Mouse (Mus musculus): ENCODE results near the gene Sox13. TPM values are rescaled to one million over a fixed set of nuclear protein-coding genes. Genes with fewer than 3 reads are reported as not detected.

Gene Sox13
- 5.9 and 9.7 TPM in 2 replicates for polyA plus RNA-seq (2014; fragmentation: Nextera tagmentation; extraction: Ambion mirVana)

- Histone ChIP-seq H3K9ac (replicated peaks; ENCODE audit: low read length) (peak within 1 kb of the TSS; percentile 74), H3K27me3 (ENCODE audit: control insufficient read depth, insufficient read depth, low read length) (no peaks in the 10 kb centered on the region)
- under 1% methylated on average over 115 of the region's 128 CpGs for WGBS
Observed at GRCm38 (mm10) chr1:133423543-133424480, at the start of gene Sox13. Gene Sox13, minus strand, starts transcription at chr1:133424377.

GRCm38 (mm10) chr1:133471556-133471955 is 47.4 kb upstream of the Sox13 start:
- ATAC-seq (ENCODE audit: low FRiP score, low TSS enrichment): no peak
- Histone ChIP-seq H3K4me2 (ENCODE audit: low read length) (no peak overlapping the region), H3K4me1 (ENCODE audit: control insufficient read depth, insufficient read depth, low read length) (no peaks in the 10 kb centered on the region), H3K27me3 (ENCODE audit: control insufficient read depth, insufficient read depth, low read length) (no peaks in the 10 kb centered on the region), H3K27ac (replicated peaks; ENCODE audit: low read depth, low read length) (no peak overlapping the region), H3K9me3 (ENCODE audit: control insufficient read depth, low read length) (no peaks in the 10 kb centered on the region), H3K4me3 (replicated peaks; ENCODE audit: low read depth, low read length) (no peak overlapping the region), H3K36me3 (ENCODE audit: control insufficient read depth, insufficient read depth, low read length) (no peaks in the 10 kb centered on the region), H3K9ac (replicated peaks; ENCODE audit: low read length) (no peak overlapping the region)
- no peak for DNase-seq
- WGBS: 42% methylated on average over 2 of the region's 2 CpGs

More at GRCm38 (mm10) chr1:133423543-133424480, at the start of gene Sox13:
- ATAC-seq (ENCODE audit: low FRiP score, low TSS enrichment): peak; percentile 70
- Histone ChIP-seq H3K4me1 (ENCODE audit: control insufficient read depth, insufficient read depth, low read length) (peaks cover 15% of the 10 kb centered on the region; the same call in 1 of the 2 replicates), H3K27ac (replicated peaks; ENCODE audit: low read depth, low read length) (peak within 1 kb of the TSS; percentile 86), H3K9me3 (ENCODE audit: control insufficient read depth, low read length) (no peaks in the 10 kb centered on the region), H3K4me3 (replicated peaks; ENCODE audit: low read depth, low read length) (peak within 1 kb of the TSS; percentile 77), H3K36me3 (ENCODE audit: control insufficient read depth, insufficient read depth, low read length) (no peaks in the 10 kb centered on the region), H3K4me2 (ENCODE audit: low read length) (peak within 1 kb of the TSS; percentile 98)
- DNase-seq: peak; percentile 86

GRCm38 (mm10) chr1:133471086-133471485 is 46.9 kb upstream of the Sox13 start:
- Histone ChIP-seq H3K36me3 (ENCODE audit: control insufficient read depth, insufficient read depth, low read length) (no peaks in the 10 kb centered on the region), H3K4me1 (ENCODE audit: control insufficient read depth, insufficient read depth, low read length) (no peaks in the 10 kb centered on the region), H3K4me3 (replicated peaks; ENCODE audit: low read depth, low read length) (no peak overlapping the region), H3K9ac (replicated peaks; ENCODE audit: low read length) (no peak overlapping the region), H3K27ac (replicated peaks; ENCODE audit: low read depth, low read length) (no peak overlapping the region), H3K4me2 (ENCODE audit: low read length) (no peak overlapping the region), H3K27me3 (ENCODE audit: control insufficient read depth, insufficient read depth, low read length) (no peaks in the 10 kb centered on the region), H3K9me3 (ENCODE audit: control insufficient read depth, low read length) (no peaks in the 10 kb centered on the region)
- 75% methylated on average over 7 of the region's 7 CpGs for WGBS
- DNase-seq: no peak
- no peak for ATAC-seq (ENCODE audit: low FRiP score, low TSS enrichment)

GRCm38 (mm10) chr1:133470242-133471025 is 46.3 kb upstream of the Sox13 start:
- H3K4me1 ChIP-seq (ENCODE audit: control insufficient read depth, insufficient read depth, low read length): no peaks in the 10 kb centered on the region
- H3K4me2 ChIP-seq (ENCODE audit: low read length): no peak overlapping the region
- 16% methylated on average over 10 of the region's 10 CpGs for WGBS
- no peaks in the 10 kb centered on the region for H3K27me3 ChIP-seq (ENCODE audit: control insufficient read depth, insufficient read depth, low read length)
- H3K36me3 ChIP-seq (ENCODE audit: control insufficient read depth, insufficient read depth, low read length): no peaks in the 10 kb centered on the region
- H3K9ac ChIP-seq (replicated peaks; ENCODE audit: low read length): no peak overlapping the region
- no peak overlapping the region for H3K27ac ChIP-seq (replicated peaks; ENCODE audit: low read depth, low read length)
- H3K9me3 ChIP-seq (ENCODE audit: control insufficient read depth, low read length): no peaks in the 10 kb centered on the region
- H3K4me3 ChIP-seq (replicated peaks; ENCODE audit: low read depth, low read length): no peak overlapping the region
- no peak for DNase-seq
- ATAC-seq (ENCODE audit: low FRiP score, low TSS enrichment): no peak

GRCm38 (mm10) chr1:133469213-133469612 is 45.0 kb upstream of the Sox13 start:
- no peak overlapping the region for H3K4me2 ChIP-seq (ENCODE audit: low read length)
- 77% methylated on average over 4 of the region's 4 CpGs for WGBS

DNA sequence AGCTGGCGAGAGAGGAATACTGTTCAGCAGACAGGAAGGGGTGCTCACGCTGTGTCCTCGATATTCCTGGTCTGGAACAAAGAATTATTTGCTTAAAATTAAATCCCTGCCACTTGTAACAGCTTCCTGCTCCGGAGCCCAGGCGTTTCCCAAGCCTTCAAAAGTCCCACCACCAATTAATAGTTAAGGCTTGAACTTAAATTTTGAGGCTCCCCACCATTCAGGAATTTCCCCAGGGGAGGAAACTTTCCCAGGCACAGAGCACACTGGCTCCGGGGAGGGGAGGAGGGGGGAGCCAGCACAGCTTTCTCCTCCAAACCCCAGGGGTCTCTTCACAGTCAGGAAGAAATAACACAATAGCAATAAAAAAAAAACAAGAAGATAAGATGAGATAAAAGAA is 44.6 kb upstream of the Sox13 start:
- DNase-seq (no peak), ATAC-seq (ENCODE audit: low FRiP score, low TSS enrichment) (no peak)
- H3K36me3 ChIP-seq (ENCODE audit: control insufficient read depth, insufficient read depth, low read length): no peaks in the 10 kb centered on the region
- 45% methylated on average over 6 of the region's 6 CpGs for WGBS
- H3K27me3 ChIP-seq (ENCODE audit: control insufficient read depth, insufficient read depth, low read length): no peaks in the 10 kb centered on the region
- no peaks in the 10 kb centered on the region for H3K4me1 ChIP-seq (ENCODE audit: control insufficient read depth, insufficient read depth, low read length)
- no peak overlapping the region for H3K9ac ChIP-seq (replicated peaks; ENCODE audit: low read length)
- no peak overlapping the region for H3K4me3 ChIP-seq (replicated peaks; ENCODE audit: low read depth, low read length)
- H3K9me3 ChIP-seq (ENCODE audit: control insufficient read depth, low read length): no peaks in the 10 kb centered on the region
- H3K27ac ChIP-seq (replicated peaks; ENCODE audit: low read depth, low read length): no peak overlapping the region
- no peak overlapping the region for H3K4me2 ChIP-seq (ENCODE audit: low read length)

More at GRCm38 (mm10) chr1:133469213-133469612, 45.0 kb upstream of the Sox13 start:
- Histone ChIP-seq H3K36me3 (ENCODE audit: control insufficient read depth, insufficient read depth, low read length) (no peaks in the 10 kb centered on the region), H3K27me3 (ENCODE audit: control insufficient read depth, insufficient read depth, low read length) (no peaks in the 10 kb centered on the region), H3K4me3 (replicated peaks; ENCODE audit: low read depth, low read length) (no peak overlapping the region), H3K9ac (replicated peaks; ENCODE audit: low read length) (no peak overlapping the region), H3K27ac (replicated peaks; ENCODE audit: low read depth, low read length) (no peak overlapping the region), H3K4me1 (ENCODE audit: control insufficient read depth, insufficient read depth, low read length) (no peaks in the 10 kb centered on the region), H3K9me3 (ENCODE audit: control insufficient read depth, low read length) (no peaks in the 10 kb centered on the region)
- ATAC-seq (ENCODE audit: low FRiP score, low TSS enrichment): no peak
- DNase-seq: no peak

- 68% methylated on average over 8 of the region's 8 CpGs for WGBS
- no peaks in the 10 kb centered on the region for H3K9me3 ChIP-seq (ENCODE audit: control insufficient read depth, low read length)
Observed at GRCm38 (mm10) chr1:133467905-133468304, 43.7 kb upstream of the Sox13 start.

DNA sequence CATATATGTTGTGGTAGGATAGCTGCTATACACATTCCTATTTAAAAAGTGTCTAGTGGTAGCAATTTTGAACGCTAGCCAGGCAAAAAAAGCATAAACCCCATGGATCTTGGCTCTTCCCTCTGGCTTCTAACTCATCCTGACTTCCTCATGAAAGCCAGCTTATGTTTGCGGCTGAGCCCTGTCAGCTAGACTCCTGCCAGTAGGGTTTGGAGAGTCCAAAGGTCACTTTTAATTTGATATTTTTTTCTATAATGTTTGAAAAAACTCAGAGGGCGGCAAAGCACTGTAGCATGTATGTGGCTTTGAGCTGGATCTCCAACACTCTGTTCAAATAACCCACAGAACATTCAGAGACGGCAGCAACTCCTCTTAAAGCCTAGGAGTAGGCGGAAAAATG is 39.0 kb upstream of the Sox13 start:
- H3K27me3 ChIP-seq (ENCODE audit: control insufficient read depth, insufficient read depth, low read length): no peaks in the 10 kb centered on the region
- no peak for ATAC-seq (ENCODE audit: low FRiP score, low TSS enrichment)
- no peak overlapping the region for H3K4me3 ChIP-seq (replicated peaks; ENCODE audit: low read depth, low read length)
- H3K9me3 ChIP-seq (ENCODE audit: control insufficient read depth, low read length): no peaks in the 10 kb centered on the region; the same call in 1 of the 2 replicates
- H3K9ac ChIP-seq (replicated peaks; ENCODE audit: low read length): no peak overlapping the region
- no peak for DNase-seq
- no peak overlapping the region for H3K4me2 ChIP-seq (ENCODE audit: low read length)
- no peak overlapping the region for H3K27ac ChIP-seq (replicated peaks; ENCODE audit: low read depth, low read length)
- H3K4me1 ChIP-seq (ENCODE audit: control insufficient read depth, insufficient read depth, low read length): no peaks in the 10 kb centered on the region
- no peaks in the 10 kb centered on the region for H3K36me3 ChIP-seq (ENCODE audit: control insufficient read depth, insufficient read depth, low read length)
- 90% methylated on average over 5 of the region's 5 CpGs for WGBS

More at GRCm38 (mm10) chr1:133467905-133468304, 43.7 kb upstream of the Sox13 start:
- Histone ChIP-seq H3K36me3 (ENCODE audit: control insufficient read depth, insufficient read depth, low read length) (no peaks in the 10 kb centered on the region), H3K4me1 (ENCODE audit: control insufficient read depth, insufficient read depth, low read length) (no peaks in the 10 kb centered on the region), H3K4me3 (replicated peaks; ENCODE audit: low read depth, low read length) (no peak overlapping the region), H3K27me3 (ENCODE audit: control insufficient read depth, insufficient read depth, low read length) (no peaks in the 10 kb centered on the region), H3K4me2 (ENCODE audit: low read length) (no peak overlapping the region), H3K27ac (replicated peaks; ENCODE audit: low read depth, low read length) (no peak overlapping the region), H3K9ac (replicated peaks; ENCODE audit: low read length) (no peak overlapping the region)
- no peak for ATAC-seq (ENCODE audit: low FRiP score, low TSS enrichment)
- DNase-seq: no peak
